Mouse (Mus musculus) lung, postnatal 0 days (tissue): Measurements from ENCODE around the gene Ttyh2. TPM values are rescaled to one million over a fixed set of nuclear protein-coding genes. Genes with fewer than 3 reads are reported as not detected.
"Not testable (repeated sequence)": the region's sequence is repeated elsewhere in the genome, so short reads cannot be mapped to it uniquely, and the experiment has no call there.

ENCODE experiments used
- ATAC-seq: fragments of 200-750 bp; cut with Nextera tagmentation; 2 replicates; pipeline ENCODE4 v1.8.0; 2017; ENCODE audit warnings: moderate library complexity
- DNase-seq: peaks from one replicate; pipeline ENCODE4 v3.0.0-alpha.2; 2016; ENCODE audit warnings: low spot score
- H3K27ac ChIP-seq: fragments of 300-500 bp; sonication (generic); 2 replicates; pipeline ENCODE4 v1.5.1; 2014; ENCODE audit warnings: antibody characterized with exemption, mild to moderate bottlenecking, low read length, mixed read lengths
- H3K27me3 ChIP-seq: fragments of 300-500 bp; sonication (generic); replicated peaks from 2 replicates; pipeline ENCODE4 v1.6.1; 2014; ENCODE audit warnings: low read length, mixed read lengths; ENCODE audit not compliant: insufficient read depth
- H3K36me3 ChIP-seq: fragments of 300-500 bp; sonication (generic); 2 replicates; pipeline ENCODE4 v1.6.1; 2014; ENCODE audit warnings: low read length, mixed read lengths; ENCODE audit not compliant: insufficient read depth
- H3K4me1 ChIP-seq: fragments of 300-500 bp; sonication (generic); 2 replicates; pipeline ENCODE4 v1.6.1; 2014; ENCODE audit warnings: antibody characterized with exemption, low read depth, low read length, mixed read lengths; ENCODE audit not compliant: insufficient read depth
- H3K4me2 ChIP-seq: fragments of 300-500 bp; sonication (generic); replicated peaks from 2 replicates; pipeline ENCODE4 v1.6.1; 2014; ENCODE audit warnings: low read depth, mild to moderate bottlenecking, low read length, moderate library complexity, mixed read lengths
- H3K4me3 ChIP-seq: fragments of 300-500 bp; sonication (generic); 2 replicates; pipeline ENCODE4 v1.5.1; 2014; ENCODE audit warnings: low read depth, low read length
- H3K9ac ChIP-seq: fragments of 300-500 bp; sonication (generic); replicated peaks from 2 replicates; pipeline ENCODE4 v1.6.1; 2014; ENCODE audit warnings: low read depth, mild to moderate bottlenecking
- H3K9me3 ChIP-seq: fragments of 300-500 bp; sonication (generic); 2 replicates; pipeline ENCODE4 v1.6.1; 2016; ENCODE audit warnings: low read length, mixed read lengths
- CTCF ChIP-seq: IDR thresholded peaks from 2 replicates; pipeline ENCODE4 v1.5.1; 2016; ENCODE audit warnings: antibody characterized with exemption, mild to moderate bottlenecking
- EP300 ChIP-seq: IDR thresholded peaks from 2 replicates; pipeline ENCODE4 v1.6.1; 2016; ENCODE audit warnings: antibody characterized with exemption, mild to moderate bottlenecking, control low read depth
- WGBS: fragments of 180-500 bp; shearing (Covaris S2); extraction: QIAGEN DNeasy Blood & Tissue Kit; methylation state at CpG from one replicate; pipeline ENCODE4 v1.1.7; 2014; 5-methylcytosine and 5-hydroxymethylcytosine counted together
- polyA plus RNA-seq: library from polyadenylated mRNA; unstranded; fragments of >200 nt; fragmentation: Nextera tagmentation; extraction: Ambion mirVana; gene quantifications from 2 replicates; pipeline ENCODE4 v1.2.1, GENCODE M21; 2015

Gene Ttyh2
- polyA plus RNA-seq, 1 experiment from 2014 or later = 22.3 TPM

DNA sequence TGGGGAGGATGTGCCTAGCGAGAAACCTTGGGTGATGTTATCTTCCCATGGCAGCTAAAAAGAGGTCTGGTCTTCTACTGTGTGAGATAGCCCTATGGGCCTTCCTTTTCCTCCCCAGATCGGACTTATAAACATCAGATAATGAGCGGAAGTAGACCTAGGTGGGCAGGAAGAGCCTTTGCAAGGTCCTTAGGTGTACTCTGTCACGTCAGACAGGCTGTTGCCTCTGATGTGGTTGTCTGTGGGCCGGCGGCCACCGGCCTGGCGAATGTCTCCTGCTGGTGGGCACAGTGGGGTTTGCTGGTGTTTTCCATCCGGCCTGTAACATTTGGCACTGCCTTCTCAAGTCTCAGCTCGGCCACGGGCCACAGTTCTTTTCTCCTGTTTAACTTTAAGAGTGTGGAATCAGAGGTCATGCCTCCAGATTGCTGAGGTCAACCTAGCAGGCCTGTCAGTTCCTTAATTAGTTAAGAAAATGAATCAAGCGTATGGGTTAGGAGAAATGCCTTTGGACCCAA, 5.5 kb upstream of the Ttyh2 start:
- ATAC-seq = no peak; the same call in 1 of the 2 replicates
- TF ChIP-seq EP300 = no peak
- TF ChIP-seq CTCF = no peak

DNA sequence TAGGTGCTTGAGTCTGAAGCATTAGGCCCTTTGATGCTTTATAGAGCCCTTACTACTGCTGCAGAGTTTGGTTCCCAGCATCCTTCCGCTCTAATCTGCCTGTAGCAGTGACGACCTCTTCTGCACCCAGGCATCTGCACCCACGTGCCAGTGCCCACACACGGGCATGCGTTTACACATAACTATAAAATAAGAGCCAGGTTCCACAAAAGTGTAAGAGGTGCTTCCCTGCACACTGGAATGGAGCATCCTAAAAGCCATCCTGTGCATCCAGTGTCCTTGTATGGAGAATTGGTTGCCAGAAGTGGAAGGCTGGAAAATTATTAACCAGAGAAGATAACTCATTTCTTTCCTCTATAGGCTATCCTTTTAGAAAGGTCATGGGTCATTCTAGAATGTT, 4.1 kb upstream of the Ttyh2 start:
- DNase-seq = no peak
- Histone ChIP-seq H3K27ac (no peak overlapping the region), H3K27me3 (no peaks in the 10 kb centered on the region), H3K4me1 (peaks cover 11% of the 10 kb centered on the region; the same call in 1 of the 2 replicates), H3K9me3 (no peaks in the 10 kb centered on the region), H3K36me3 (peaks cover 24% of the 10 kb centered on the region; the same call in 1 of the 2 replicates), H3K4me2 (no peak overlapping the region), H3K9ac (no peak overlapping the region), H3K4me3 (no peak overlapping the region)
- ATAC-seq = no peak
- TF ChIP-seq EP300 (no peak), CTCF (no peak)
- 87% methylated on average over 5 of the region's 5 CpGs for WGBS

More for the DNA sequence above, 5.5 kb upstream of the Ttyh2 start:
- Histone ChIP-seq H3K36me3 (peaks cover 24% of the 10 kb centered on the region; the same call in 1 of the 2 replicates), H3K4me1 (peaks cover 9% of the 10 kb centered on the region; the same call in 1 of the 2 replicates), H3K27ac (peak overlapping the region; percentile 1; the same call in 1 of the 2 replicates), H3K27me3 (no peaks in the 10 kb centered on the region), H3K9ac (peak overlapping the region; percentile 73), H3K9me3 (no peaks in the 10 kb centered on the region), H3K4me2 (peak overlapping the region; percentile 72), H3K4me3 (peak overlapping the region; percentile 76)
- no peak for DNase-seq
- WGBS = 9% methylated on average over 12 of the region's 12 CpGs

DNA sequence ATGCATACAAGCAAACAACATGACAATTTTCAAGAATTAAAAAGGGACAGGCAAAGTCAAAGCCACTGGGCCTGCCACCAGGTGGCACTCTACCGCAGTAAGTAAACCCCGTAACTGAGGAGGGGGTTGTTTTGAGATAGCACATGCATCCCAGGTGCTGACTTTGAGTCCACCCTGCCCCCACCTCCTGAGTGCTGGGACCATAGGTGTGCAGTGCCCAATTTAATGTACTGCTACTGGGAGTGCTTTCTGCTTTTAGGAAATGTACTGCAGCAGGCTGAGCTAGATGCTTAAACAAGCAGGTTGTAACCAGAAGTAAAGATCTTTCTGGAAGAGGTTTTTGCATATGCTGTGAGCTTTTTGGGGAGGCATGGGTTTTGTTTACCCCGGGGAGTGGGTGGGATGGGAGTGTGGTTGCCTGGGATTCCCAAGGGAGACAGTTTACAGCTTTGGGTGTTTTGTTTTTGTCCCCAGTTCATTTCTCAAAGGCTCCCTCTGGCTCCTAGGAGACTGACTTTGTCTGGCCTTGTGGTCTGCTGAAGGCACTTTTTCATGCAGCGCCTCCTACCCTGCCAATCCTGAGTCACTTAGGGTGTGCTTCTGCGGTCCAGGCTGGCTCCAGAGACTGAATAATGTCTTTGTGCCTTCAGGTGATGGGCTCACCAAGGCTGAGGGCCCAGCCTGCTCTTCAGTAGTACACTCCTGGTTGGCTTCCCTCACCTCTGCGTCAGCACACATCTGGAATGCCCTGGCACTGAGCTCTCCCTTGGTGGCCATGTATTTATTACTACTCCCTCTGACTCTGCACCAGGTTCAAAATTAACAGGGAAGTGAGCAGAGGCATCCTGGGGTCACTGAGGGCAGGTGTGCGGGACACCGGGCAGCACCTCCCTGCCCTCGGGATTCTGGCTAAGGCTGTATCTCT, 2.2 kb upstream of the Ttyh2 start:
- ATAC-seq = no peak
- H3K9me3 ChIP-seq = no peaks in the 10 kb centered on the region
- no peak for DNase-seq
- 63% methylated on average over 9 of the region's 9 CpGs for WGBS
- no peak overlapping the region for H3K27ac ChIP-seq
- no peak overlapping the region for H3K9ac ChIP-seq
- peaks cover 15% of the 10 kb centered on the region; the same call in 1 of the 2 replicates for H3K4me1 ChIP-seq
- no peaks in the 10 kb centered on the region for H3K27me3 ChIP-seq
- peaks cover 24% of the 10 kb centered on the region; the same call in 1 of the 2 replicates for H3K36me3 ChIP-seq
- H3K4me2 ChIP-seq = no peak overlapping the region
- TF ChIP-seq CTCF (peak; percentile 74), EP300 (no peak)
- no peak overlapping the region for H3K4me3 ChIP-seq

GRCm38 (mm10) chr11:114673719-114674050, 1.5 kb upstream of the Ttyh2 start:
- no peak overlapping the region for H3K27ac ChIP-seq
- H3K4me1 ChIP-seq = peaks cover 15% of the 10 kb centered on the region; the same call in 1 of the 2 replicates

GRCm38 (mm10) chr11:114674180-114674579, 1.1 kb upstream of the Ttyh2 start:
- DNase-seq = no peak
- Histone ChIP-seq H3K9ac (no peak overlapping the region), H3K4me3 (no peak overlapping the region), H3K4me2 (no peak overlapping the region), H3K4me1 (peaks cover 15% of the 10 kb centered on the region; the same call in 1 of the 2 replicates), H3K36me3 (peaks cover 24% of the 10 kb centered on the region; the same call in 1 of the 2 replicates), H3K27me3 (no peaks in the 10 kb centered on the region), H3K27ac (no peak overlapping the region), H3K9me3 (no peaks in the 10 kb centered on the region)
- 54% methylated on average over 8 of the region's 8 CpGs for WGBS
- TF ChIP-seq EP300 (no peak), CTCF (no peak)
- ATAC-seq = no peak

More at GRCm38 (mm10) chr11:114673719-114674050, 1.5 kb upstream of the Ttyh2 start:
- no peak overlapping the region for H3K4me2 ChIP-seq
- H3K36me3 ChIP-seq = peaks cover 24% of the 10 kb centered on the region; the same call in 1 of the 2 replicates
- WGBS = 68% methylated on average over 2 of the region's 2 CpGs
- TF ChIP-seq EP300 = no peak
- no peak overlapping the region for H3K4me3 ChIP-seq
- DNase-seq = no peak
- ATAC-seq = no peak
- no peaks in the 10 kb centered on the region for H3K27me3 ChIP-seq
- H3K9me3 ChIP-seq = no peaks in the 10 kb centered on the region
- no peak overlapping the region for H3K9ac ChIP-seq

DNA sequence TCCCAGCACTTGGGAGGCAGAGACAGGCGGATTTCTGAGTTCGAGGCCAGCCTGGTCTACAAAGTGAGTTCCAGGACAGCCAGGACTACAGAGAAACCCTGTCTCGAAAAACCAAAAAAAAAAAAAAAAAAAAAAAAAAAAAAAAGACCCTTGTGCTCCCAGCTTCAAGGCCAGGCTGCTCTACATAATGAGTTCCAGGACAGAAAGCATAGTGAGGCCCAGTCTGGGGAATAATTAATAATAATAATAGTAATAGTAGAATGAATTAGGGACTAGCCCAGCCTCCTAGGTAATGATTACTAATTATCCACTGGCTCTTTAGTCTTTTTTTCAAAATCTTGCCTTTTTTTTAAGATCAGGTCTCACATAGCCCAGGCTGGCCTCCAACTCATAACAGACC, 435 bp upstream of the Ttyh2 start:
- DNase-seq, H3K9me3 ChIP-seq, H3K27ac ChIP-seq, ATAC-seq, H3K27me3 ChIP-seq, H3K4me3 ChIP-seq, H3K9ac ChIP-seq: not testable (repeated sequence)
- 88% methylated on average over 2 of the region's 3 CpGs for WGBS
- H3K4me1 ChIP-seq = peaks cover 12% of the 10 kb centered on the region; the same call in 1 of the 2 replicates
- H3K4me2 ChIP-seq = 0 out of 2 replicates have a peak overlapping the region, but pooled peaks have one; percentile 99
- peaks cover 24% of the 10 kb centered on the region; the same call in 1 of the 2 replicates for H3K36me3 ChIP-seq
